Mouse (Mus musculus): ENCODE results near the gene Sidt2.

DNA sequence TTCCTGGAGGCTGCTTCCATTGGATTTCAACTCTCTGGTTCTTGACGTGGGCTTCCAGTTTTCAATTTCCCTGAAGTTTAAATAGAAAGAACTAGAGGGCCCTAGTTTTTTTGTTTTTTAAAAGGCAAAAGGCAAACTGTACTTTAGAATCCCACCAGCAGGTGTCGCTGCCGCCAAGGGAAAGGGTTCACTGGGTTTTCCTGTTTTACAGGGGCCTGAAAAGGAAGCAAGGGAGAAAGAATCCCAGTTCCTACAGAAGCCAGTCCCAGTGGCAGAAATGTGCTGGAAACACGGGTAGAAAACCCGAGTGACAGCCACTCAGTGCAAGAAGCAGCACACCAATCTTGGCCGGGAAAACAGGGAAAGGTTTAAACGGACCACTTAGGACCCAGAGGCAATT, 48.7 kb upstream of the Sidt2 start:
- TF ChIP-seq CTCF (IDR thresholded peaks at IDR 0.05; ENCODE audit: low read depth, low read length) (peak; percentile 74), GATA2 (IDR thresholded peaks at IDR 0.05; ENCODE audit: borderline replicate concordance, low read depth, low read length) (no peak), TAL1 (conservative IDR thresholded peaks at IDR 0.05; ENCODE audit: low read depth, low read length) (no peak), POLR2AphosphoS5 (IDR thresholded peaks at IDR 0.05; ENCODE audit: insufficient replicate concordance, low read depth, low read length) (no peak), GATA1 (IDR thresholded peaks at IDR 0.05; ENCODE audit: borderline replicate concordance, low read length) (no peak)
